Comparison of ENCODE assay signal across 24 mouse cellular contexts in the genomic region with DNA sequence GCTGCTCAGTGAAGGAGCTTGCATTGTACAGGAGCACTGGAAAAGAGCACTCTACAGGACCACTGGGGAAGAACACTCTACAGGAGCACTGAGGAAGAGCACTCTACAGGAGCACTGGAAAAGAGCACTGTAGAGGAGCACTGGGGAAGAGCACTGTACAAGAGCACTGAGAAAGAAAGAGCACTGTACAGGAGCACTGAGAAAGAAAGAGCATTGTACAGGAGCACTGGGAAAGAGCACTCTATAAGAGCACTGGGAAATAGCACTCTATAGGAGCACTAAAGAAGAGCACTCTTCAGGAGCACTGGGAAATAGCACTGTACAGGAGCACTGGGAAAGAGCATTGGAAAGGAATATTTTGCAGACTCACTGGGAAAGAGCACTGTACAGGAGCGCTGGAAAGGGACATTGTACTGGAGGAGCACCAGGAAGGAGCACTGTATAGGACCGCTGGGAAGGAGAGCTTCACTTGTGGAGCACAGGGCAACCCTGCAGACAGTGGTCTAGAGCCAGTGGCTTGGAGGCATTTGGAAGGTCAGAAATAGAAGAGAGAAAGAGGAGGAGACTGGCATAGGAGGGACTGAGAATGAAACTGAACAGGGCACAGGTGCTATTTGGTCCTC. TPM values are rescaled to one million over a fixed set of nuclear protein-coding genes. Genes with fewer than 3 reads are reported as not detected.
DNase-seq lines count a peak whose midpoint lies in the region; ATAC-seq and TF ChIP-seq lines count a peak whose summit lies in the region.
"Had no signal": no experiment of that assay in that cellular context is flagged by ENCODE, and none has a peak within 500 bp of the region (broad histone marks: within the 10 kb centered on the region; RNA-seq: fewer than 3 reads in every experiment).

No protein-coding gene starts in this region.

- H3K27ac ChIP-seq in forebrain, embryonic 16.5 days (ENCODE audit: low read length), result no peak overlapping the region
- no peak overlapping the region for H3K27ac ChIP-seq in forebrain, embryonic 15.5 days (replicated peaks)
- H3K27ac ChIP-seq in kidney, embryonic 16.5 days (ENCODE audit: low read length), result no peak overlapping the region
- H3K27ac ChIP-seq in neural tube, embryonic 14.5 days (ENCODE audit: low read depth, low read length), result no peak overlapping the region
- no peak overlapping the region for H3K27ac ChIP-seq in layer of hippocampus, adult 2 months
- H3K27ac ChIP-seq: gastrocnemius, adult 2 months; heart, embryonic 10.5 days; intestine, embryonic 15.5 days had no signal

- H3K4me2 ChIP-seq in forebrain, embryonic 16.5 days (ENCODE audit: low read length), result no peak overlapping the region
- no peak overlapping the region for H3K4me2 ChIP-seq in forebrain, embryonic 15.5 days (replicated peaks)
- H3K4me2 ChIP-seq in kidney, embryonic 16.5 days (replicated peaks; ENCODE audit: low read depth, low read length), result no peak overlapping the region
- no peak overlapping the region for H3K4me2 ChIP-seq in neural tube, embryonic 14.5 days (ENCODE audit: low read depth, low read length)
- H3K4me2 ChIP-seq: intestine, embryonic 15.5 days had no signal

- H3K4me1 ChIP-seq in forebrain, embryonic 16.5 days (replicated peaks; ENCODE audit: control insufficient read depth, insufficient read depth, low read length), result no peaks in the 10 kb centered on the region
- 0 out of 2 replicates have a peak, but pooled peaks cover 2% of the 10 kb centered on the region for H3K4me1 ChIP-seq in forebrain, embryonic 15.5 days
- no peaks in the 10 kb centered on the region for H3K4me1 ChIP-seq in kidney, embryonic 16.5 days (ENCODE audit: insufficient read depth, low read length)
- no peaks in the 10 kb centered on the region for H3K4me1 ChIP-seq in neural tube, embryonic 14.5 days (ENCODE audit: control insufficient read depth, insufficient read depth, low read length)
- H3K4me1 ChIP-seq: heart, embryonic 10.5 days; intestine, embryonic 15.5 days had no signal

- H3K36me3 ChIP-seq in forebrain, embryonic 16.5 days (ENCODE audit: control insufficient read depth, insufficient read depth), result peaks cover 8% of the 10 kb centered on the region; the same call in 1 of the 2 replicates
- H3K36me3 ChIP-seq in forebrain, embryonic 15.5 days, result peaks cover 52% of the 10 kb centered on the region
- H3K36me3 ChIP-seq in kidney, embryonic 16.5 days (ENCODE audit: insufficient read depth, low read length), result no peaks in the 10 kb centered on the region
- no peaks in the 10 kb centered on the region for H3K36me3 ChIP-seq in neural tube, embryonic 14.5 days (ENCODE audit: control insufficient read depth, insufficient read depth, low read length)
- H3K36me3 ChIP-seq: heart, embryonic 10.5 days; intestine, embryonic 15.5 days had no signal

- H3K27me3 ChIP-seq in forebrain, embryonic 16.5 days (replicated peaks; ENCODE audit: control insufficient read depth, insufficient read depth, low read length), result no peaks in the 10 kb centered on the region
- H3K27me3 ChIP-seq in forebrain, embryonic 15.5 days, result no peaks in the 10 kb centered on the region
- no peaks in the 10 kb centered on the region for H3K27me3 ChIP-seq in kidney, embryonic 16.5 days (ENCODE audit: insufficient read depth, low read length)
- no peaks in the 10 kb centered on the region for H3K27me3 ChIP-seq in neural tube, embryonic 14.5 days (ENCODE audit: control insufficient read depth, insufficient read depth, low read length)
- H3K27me3 ChIP-seq: intestine, embryonic 15.5 days had no signal

- peak; percentile 47 for ATAC-seq in forebrain, embryonic 16.5 days
- no peak; the same call in 1 of the 2 replicates for ATAC-seq in forebrain, embryonic 15.5 days (replicated peaks)
- ATAC-seq in kidney, embryonic 16.5 days (ENCODE audit: low FRiP score, low TSS enrichment), result peak; percentile 29; the same call in 1 of the 2 replicates
- ATAC-seq in neural tube, embryonic 14.5 days (ENCODE audit: low read depth), result peak; percentile 29; the same call in 1 of the 2 replicates
- ATAC-seq: intestine, embryonic 15.5 days; liver, postnatal 0 days had no signal

- H3K9ac ChIP-seq in forebrain, embryonic 16.5 days (replicated peaks; ENCODE audit: low read depth, low read length), result no peak overlapping the region
- no peak overlapping the region for H3K9ac ChIP-seq in forebrain, embryonic 15.5 days (replicated peaks)
- H3K9ac ChIP-seq in kidney, embryonic 16.5 days (replicated peaks; ENCODE audit: low read length), result no peak overlapping the region
- H3K9ac ChIP-seq in neural tube, embryonic 14.5 days (replicated peaks; ENCODE audit: low read depth, low read length), result no peak overlapping the region
- H3K9ac ChIP-seq: intestine, embryonic 15.5 days; liver, postnatal 0 days had no signal

- no peak for DNase-seq in kidney, postnatal 14 days
- no peak for DNase-seq in neural tube, embryonic 10.5 days (ENCODE audit: extremely low spot score, low spot score)
- no peak for DNase-seq in layer of hippocampus, adult 2 months (ENCODE audit: low spot score in 2 of 2)
- DNase-seq: adrenal gland, postnatal 36 days; B cell, adult 2 months; cerebellum, adult 11-12 months; cerebellum, postnatal 14 days; embryo, embryonic 11 days; gastrocnemius, adult 2 months; heart, postnatal 36 days; kidney, postnatal 10 days; liver, postnatal 0 days; lung, postnatal 14 days; retina, postnatal 1 day; right cerebral cortex, postnatal 4 days; thymus, adult 2 months had no signal

- no peak for TF ChIP-seq CTCF in layer of hippocampus, adult 2 months (conservative IDR thresholded peaks at IDR 0.05)

- no peak overlapping the region for H3K4me3 ChIP-seq in forebrain, embryonic 16.5 days (replicated peaks; ENCODE audit: low read length)
- no peak overlapping the region for H3K4me3 ChIP-seq in forebrain, embryonic 15.5 days
- no peak overlapping the region for H3K4me3 ChIP-seq in kidney, embryonic 16.5 days (ENCODE audit: low read length)
- H3K4me3 ChIP-seq in neural tube, embryonic 14.5 days (ENCODE audit: low read depth, low read length), result no peak overlapping the region
- no peak overlapping the region for H3K4me3 ChIP-seq in layer of hippocampus, adult 2 months
- H3K4me3 ChIP-seq: gastrocnemius, adult 2 months; heart, embryonic 10.5 days; intestine, embryonic 15.5 days; megakaryocyte, embryonic 14.5 days had no signal

- no peaks in the 10 kb centered on the region for H3K9me3 ChIP-seq in forebrain, embryonic 16.5 days (ENCODE audit: control insufficient read depth, low read length)
- no peaks in the 10 kb centered on the region for H3K9me3 ChIP-seq in forebrain, embryonic 15.5 days
- H3K9me3 ChIP-seq in kidney, embryonic 16.5 days (ENCODE audit: low read length), result no peaks in the 10 kb centered on the region
- H3K9me3 ChIP-seq in neural tube, embryonic 14.5 days (ENCODE audit: control insufficient read depth, low read length), result no peaks in the 10 kb centered on the region
- H3K9me3 ChIP-seq: heart, embryonic 10.5 days; intestine, embryonic 15.5 days; megakaryocyte, embryonic 14.5 days had no signal

- 94% methylated on average over 2 of the region's 2 CpGs for WGBS in forebrain, embryonic 16.5 days
- 86% methylated on average over 2 of the region's 2 CpGs for WGBS in forebrain, embryonic 15.5 days
- 92% methylated on average over 2 of the region's 2 CpGs for WGBS in kidney, embryonic 16.5 days
- 87% methylated on average over 2 of the region's 2 CpGs for WGBS in neural tube, embryonic 14.5 days

RNA-seq across cellular contexts. Expression of a gene that starts 49.7 kb away (rescaled TPM):
- polyA plus RNA-seq in forebrain, embryonic 16.5 days (2015; fragmentation: Nextera tagmentation; extraction: Ambion mirVana), result 148 and 168 TPM in 2 replicates
- 135 TPM in 2 replicates for polyA plus RNA-seq in forebrain, embryonic 15.5 days (2015; fragmentation: Nextera tagmentation; extraction: Ambion mirVana)
- 7.7 and 8.8 TPM in 2 replicates for polyA plus RNA-seq in kidney, embryonic 16.5 days (2015; fragmentation: Nextera tagmentation; extraction: Ambion mirVana)
- polyA plus RNA-seq in neural tube, embryonic 14.5 days (2014; fragmentation: Nextera tagmentation; extraction: Ambion mirVana), result 109 and 110 TPM in 2 replicates
- 10 to 100 TPM; 98.2 to 98.3 TPM for total RNA-seq in layer of hippocampus, adult 2 months (2021)
- polyA plus RNA-seq: liver, adult 2 months had no signal

Comparison
In these comparisons a context has a peak if more than half of its experiments do, and no peak if none do; other contexts are left out.
1. RNA of a gene that starts 49.7 kb away (polyA plus RNA-seq): 148 to 168 TPM in forebrain, embryonic 16.5 days, 135 TPM in forebrain, embryonic 15.5 days and 109 to 110 TPM in neural tube, embryonic 14.5 days; 7.7 to 8.8 TPM in kidney, embryonic 16.5 days; every median in the first group is over 10 times any median in the second.